Mouse (Mus musculus): Measurements from ENCODE around the gene Abhd4. TPM values are rescaled to one million over a fixed set of nuclear protein-coding genes. Genes with fewer than 3 reads are reported as not detected.

The Abhd4 gene
- polyA plus RNA-seq, 1 experiment from 2014 or later, result 81.2 TPM

DNA sequence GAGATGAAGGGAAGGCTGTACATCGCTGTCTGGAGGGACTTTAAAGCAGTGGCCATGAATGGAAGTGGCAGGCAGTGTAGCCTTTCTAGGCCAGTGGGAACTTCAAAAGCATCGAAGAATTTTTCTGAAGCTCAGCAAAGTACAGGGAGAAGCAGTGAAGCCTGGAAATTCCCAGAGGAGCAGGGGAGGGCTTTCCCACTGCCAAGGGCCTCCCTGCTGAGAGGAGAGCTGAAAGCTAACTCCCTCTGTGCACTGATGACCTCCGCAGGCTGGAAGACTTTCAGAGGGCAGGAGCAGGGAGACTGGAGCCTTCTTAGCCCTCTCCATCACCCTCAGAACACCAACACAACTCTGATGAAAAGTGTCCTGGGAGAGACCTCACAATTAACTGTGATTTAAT, 57.8 kb downstream of the Abhd4 start:
- ATAC-seq (no peak), DNase-seq (ENCODE audit: low spot score) (no peak)
- H3K9ac ChIP-seq (replicated peaks; ENCODE audit: low read depth), result no peak overlapping the region
- H3K27me3 ChIP-seq (replicated peaks; ENCODE audit: insufficient read depth, low read length), result no peaks in the 10 kb centered on the region
- no peak overlapping the region for H3K4me2 ChIP-seq (replicated peaks; ENCODE audit: low read depth, low read length)
- H3K9me3 ChIP-seq (ENCODE audit: low read length), result no peaks in the 10 kb centered on the region
- TF ChIP-seq EP300 (IDR thresholded peaks at IDR 0.05), result no peak
- WGBS, result 43% methylated on average over 3 of the region's 3 CpGs
- no peak overlapping the region for H3K4me3 ChIP-seq (ENCODE audit: low read depth, low read length)
- no peaks in the 10 kb centered on the region for H3K36me3 ChIP-seq (ENCODE audit: insufficient read depth, low read length)
- H3K4me1 ChIP-seq (ENCODE audit: insufficient read depth, low read depth, low read length), result no peaks in the 10 kb centered on the region
- no peak overlapping the region for H3K27ac ChIP-seq (ENCODE audit: low read length)

Other genes starting within 250 kb of the Abhd4 start
- 420 and 466 TPM in 2 replicates for gene Dad1, start 84 bp upstream of the Abhd4 start, polyA plus RNA-seq (2015; fragmentation: Nextera tagmentation; extraction: Ambion mirVana)
- gene Olfr49, start 30.8 kb downstream of the Abhd4 start, polyA plus RNA-seq (2015; fragmentation: Nextera tagmentation; extraction: Ambion mirVana), result 0.04 TPM in 2 replicates
- 31.5 and 35.0 TPM in 2 replicates for gene Oxa1l, start 106.6 kb downstream of the Abhd4 start, polyA plus RNA-seq (2015; fragmentation: Nextera tagmentation; extraction: Ambion mirVana)
- 20.7 and 24.3 TPM in 2 replicates for gene Slc7a7, start 163.6 kb downstream of the Abhd4 start, polyA plus RNA-seq (2015; fragmentation: Nextera tagmentation; extraction: Ambion mirVana)
- gene Mrpl52, start 172.7 kb downstream of the Abhd4 start, polyA plus RNA-seq (2015; fragmentation: Nextera tagmentation; extraction: Ambion mirVana), result 251 and 266 TPM in 2 replicates
- gene Mmp14, start 177.4 kb downstream of the Abhd4 start, polyA plus RNA-seq (2015; fragmentation: Nextera tagmentation; extraction: Ambion mirVana), result 150 and 155 TPM in 2 replicates
- 92.5 and 96.5 TPM in 2 replicates for gene Lrp10, start 209.9 kb downstream of the Abhd4 start, polyA plus RNA-seq (2015; fragmentation: Nextera tagmentation; extraction: Ambion mirVana)
- 11.9 and 16.0 TPM in 2 replicates for gene Rem2, start 221.9 kb downstream of the Abhd4 start, polyA plus RNA-seq (2015; fragmentation: Nextera tagmentation; extraction: Ambion mirVana)